Mouse (Mus musculus): Measurements from ENCODE around the gene Phf21a.

The Phf21a gene

GRCm38 (mm10) chr2:92365568-92365967, 272.7 kb downstream of the Phf21a start:
- peak; percentile 3 for DNase-seq

GRCm38 (mm10) chr2:92367383-92368029, 274.6 kb downstream of the Phf21a start:
- DNase-seq: no peak

GRCm38 (mm10) chr2:92370375-92370774, 277.5 kb downstream of the Phf21a start:
- no peak for DNase-seq

GRCm38 (mm10) chr2:92370821-92371805, 278.2 kb downstream of the Phf21a start:
- DNase-seq: peak; percentile 57

- no peak for DNase-seq
Measured at GRCm38 (mm10) chr2:92371971-92372690, 279.2 kb downstream of the Phf21a start.

- no peak for DNase-seq
Measured at GRCm38 (mm10) chr2:92372767-92373436, 280.0 kb downstream of the Phf21a start.

GRCm38 (mm10) chr2:92373437-92373813, 280.5 kb downstream of the Phf21a start:
- peak; percentile 41 for DNase-seq

- DNase-seq: peak; percentile 60
Measured at GRCm38 (mm10) chr2:92374514-92374913, 281.6 kb downstream of the Phf21a start, which contains the start of the genes Pex16 and Large2. TSS of gene Pex16 (plus strand) at chr2:92374676. TSS of gene Large2 (minus strand) at chr2:92374869.

- peak; percentile 96 for DNase-seq
Measured at GRCm38 (mm10) chr2:92375099-92375623, 282.2 kb downstream of the Phf21a start.

- DNase-seq: no peak
Measured at GRCm38 (mm10) chr2:92375788-92376187, 282.9 kb downstream of the Phf21a start.

- DNase-seq: no peak
Measured at GRCm38 (mm10) chr2:92376300-92376699, 283.4 kb downstream of the Phf21a start.

- no peak for DNase-seq
Measured at GRCm38 (mm10) chr2:92377320-92377719, 284.4 kb downstream of the Phf21a start.

- no peak for DNase-seq
Measured at GRCm38 (mm10) chr2:92379783-92380494, 287.0 kb downstream of the Phf21a start.

GRCm38 (mm10) chr2:92380495-92381050, 287.7 kb downstream of the Phf21a start:
- DNase-seq: no peak

- no peak for DNase-seq
Measured at GRCm38 (mm10) chr2:92381161-92381560, 288.2 kb downstream of the Phf21a start.

GRCm38 (mm10) chr2:92381901-92382588, 289.1 kb downstream of the Phf21a start, which contains the start of gene 1700029I15Rik:
TSS of gene 1700029I15Rik (plus strand) at chr2:92382538.
- no peak for DNase-seq

GRCm38 (mm10) chr2:92382759-92383158, 289.8 kb downstream of the Phf21a start:
- no peak for DNase-seq

- DNase-seq: peak; percentile 61
Measured at GRCm38 (mm10) chr2:92384101-92384500, 291.2 kb downstream of the Phf21a start.

GRCm38 (mm10) chr2:92385113-92386051, 292.5 kb downstream of the Phf21a start:
- DNase-seq: no peak
